Mouse (Mus musculus) gastrocnemius, postnatal 4 days (tissue): ENCODE measurements around the gene Ssbp2. TPM values are rescaled to one million over a fixed set of nuclear protein-coding genes. Genes with fewer than 3 reads are reported as not detected.
A peak's percentile ranks its signal among the peaks of the same experiment; 100 is the strongest.

Experiments used
- DNase-seq, 2 experiments: peaks; one replicate each; pipeline ENCODE4 v3.0.0; 2021 to 2022; ENCODE audit warnings: low spot score in 2 of 2, mixed read lengths in 2 of 2
- total RNA-seq, 2 experiments: library from RNA; stranded (reverse); gene quantifications; 2 replicates each; pipeline ENCODE4 v1.2.3; 2021

Gene Ssbp2
- total RNA-seq, 2 experiments from 2014 or later: 39.4 to 48.4 TPM

DNA sequence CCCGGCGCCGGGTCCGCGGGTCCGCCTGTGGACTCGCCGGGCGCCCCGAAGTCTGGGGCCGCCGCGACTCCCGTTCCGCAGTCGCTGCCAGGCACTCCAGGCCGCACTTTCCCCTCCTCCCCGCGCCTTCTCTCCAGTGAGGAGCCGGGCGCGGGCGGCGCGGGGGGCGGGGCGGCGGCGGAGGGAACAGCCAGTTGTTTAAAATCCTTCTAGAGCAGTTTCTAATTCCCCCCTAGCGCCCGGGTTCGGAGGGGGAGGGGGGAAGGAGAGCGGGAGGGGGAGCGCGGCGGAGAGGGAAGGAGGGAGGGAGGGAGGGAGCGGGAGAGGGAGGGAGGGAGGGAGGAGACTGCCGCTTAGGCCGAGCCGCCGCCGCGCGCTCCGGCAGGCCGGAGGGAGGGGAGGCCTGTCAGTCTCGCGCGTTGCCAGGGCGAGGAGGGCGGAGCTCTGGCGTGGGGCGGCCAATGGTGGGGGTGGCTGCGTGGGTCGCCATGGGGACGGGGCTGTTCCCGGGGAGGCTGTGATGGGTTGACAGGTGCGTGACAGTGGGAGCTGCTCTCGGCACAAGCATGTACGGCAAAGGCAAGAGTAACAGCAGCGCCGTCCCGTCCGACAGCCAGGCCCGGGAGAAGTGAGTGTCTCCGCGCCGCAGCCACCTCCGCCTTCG, 670 bp downstream of the Ssbp2 start:
- DNase-seq: peak; percentile 100

DNA sequence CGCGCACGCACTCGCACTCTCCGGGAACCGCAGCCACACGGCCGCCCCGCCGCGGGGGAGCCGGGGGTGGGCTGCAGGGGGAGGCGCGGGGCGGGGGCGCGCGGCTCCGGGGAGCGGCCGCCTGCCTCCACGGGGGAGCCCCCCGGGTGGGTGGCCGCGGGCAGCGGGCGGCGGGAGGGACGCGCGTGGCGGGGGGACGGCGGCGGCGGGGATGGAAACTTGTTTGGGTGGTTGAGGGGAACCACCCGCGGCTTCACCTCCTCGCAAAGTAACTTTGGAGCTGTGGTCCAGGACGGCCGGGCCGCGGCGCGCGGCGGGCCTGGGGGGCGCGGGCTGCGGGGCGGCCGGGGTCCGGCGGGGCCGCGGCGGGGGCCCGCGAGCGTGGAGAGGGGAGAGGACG, 1.2 kb downstream of the Ssbp2 start:
- DNase-seq: peak in 1 of 2 experiments; percentile 43

GRCm38 (mm10) chr13:91461711-91462351, 1.7 kb downstream of the Ssbp2 start:
- DNase-seq: peak; percentile 39 to 56

GRCm38 (mm10) chr13:91462395-91462794, 2.3 kb downstream of the Ssbp2 start:
- DNase-seq: no peak

DNA sequence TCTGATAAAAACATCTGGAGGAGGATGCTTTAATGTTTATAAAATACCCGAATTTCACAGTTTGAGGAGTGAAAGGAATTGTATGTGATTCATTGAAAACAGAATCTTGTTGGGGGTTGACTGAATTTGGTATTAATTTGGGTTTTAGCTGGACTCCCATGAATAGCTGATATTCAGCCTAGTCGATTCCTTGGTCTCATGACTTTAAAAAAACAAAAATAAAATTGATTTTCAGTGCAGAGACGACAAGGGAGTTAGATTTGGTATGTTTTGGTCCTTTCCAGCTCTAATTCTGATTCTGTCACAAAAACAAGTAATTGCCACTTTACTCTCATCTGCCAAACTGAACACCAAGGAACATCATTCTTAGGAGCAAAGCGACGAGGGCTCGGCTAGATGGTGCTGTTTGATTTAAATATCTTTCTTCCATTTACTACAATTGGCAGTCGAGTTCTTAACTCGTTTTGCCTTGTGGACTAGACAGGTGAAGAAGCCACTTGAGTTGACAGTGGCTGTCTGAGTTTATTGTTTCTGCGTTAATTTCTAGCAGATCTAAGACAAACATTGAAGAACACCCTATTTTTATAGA, 2.9 kb downstream of the Ssbp2 start:
- DNase-seq: no peak

GRCm38 (mm10) chr13:91465002-91465715, 5.1 kb downstream of the Ssbp2 start:
- DNase-seq: no peak

- no peak for DNase-seq
Observed at GRCm38 (mm10) chr13:91471566-91471965, 11.5 kb downstream of the Ssbp2 start.

DNA sequence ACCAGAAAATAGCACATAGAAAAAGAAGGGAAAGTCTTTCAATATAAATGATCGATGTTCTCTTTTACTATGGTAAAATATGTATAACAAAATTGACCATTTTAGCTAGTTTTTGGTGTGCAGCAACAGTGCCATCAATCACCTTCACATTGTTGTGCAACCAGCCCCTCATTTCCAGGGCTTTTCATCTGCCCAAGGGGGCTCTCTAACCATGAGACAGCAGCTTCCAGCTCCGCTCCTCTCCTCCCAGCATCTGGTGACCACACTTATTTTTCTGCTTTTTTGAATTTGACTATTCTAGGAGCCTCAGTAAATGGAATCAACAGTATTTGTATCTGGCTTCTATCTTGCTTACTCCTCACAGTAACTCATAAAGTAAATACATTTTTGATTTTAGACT, 11.9 kb downstream of the Ssbp2 start:
- DNase-seq: no peak

- no peak for DNase-seq
Observed at GRCm38 (mm10) chr13:91473527-91473926, 13.4 kb downstream of the Ssbp2 start.

DNA sequence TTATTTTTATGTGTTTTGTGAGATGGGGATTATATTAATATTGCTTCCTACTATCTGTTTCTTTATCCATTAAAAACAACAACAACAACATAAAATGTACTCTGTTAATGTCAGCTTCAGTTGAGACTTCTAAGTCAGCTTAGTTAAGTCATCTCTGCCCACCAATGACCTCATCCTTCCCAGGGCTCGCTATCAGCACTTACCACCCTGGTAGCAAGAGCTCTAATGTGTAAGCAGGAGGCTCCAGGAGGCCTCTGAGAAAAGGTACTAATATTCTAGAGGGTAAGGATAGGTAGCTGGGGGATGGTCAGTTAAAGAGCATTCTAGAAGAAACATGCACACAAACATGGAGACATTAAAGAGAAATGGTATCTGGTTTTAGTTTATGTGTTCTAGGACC, 13.9 kb downstream of the Ssbp2 start:
- no peak for DNase-seq

GRCm38 (mm10) chr13:91475888-91476287, 15.8 kb downstream of the Ssbp2 start:
- DNase-seq: no peak

DNA sequence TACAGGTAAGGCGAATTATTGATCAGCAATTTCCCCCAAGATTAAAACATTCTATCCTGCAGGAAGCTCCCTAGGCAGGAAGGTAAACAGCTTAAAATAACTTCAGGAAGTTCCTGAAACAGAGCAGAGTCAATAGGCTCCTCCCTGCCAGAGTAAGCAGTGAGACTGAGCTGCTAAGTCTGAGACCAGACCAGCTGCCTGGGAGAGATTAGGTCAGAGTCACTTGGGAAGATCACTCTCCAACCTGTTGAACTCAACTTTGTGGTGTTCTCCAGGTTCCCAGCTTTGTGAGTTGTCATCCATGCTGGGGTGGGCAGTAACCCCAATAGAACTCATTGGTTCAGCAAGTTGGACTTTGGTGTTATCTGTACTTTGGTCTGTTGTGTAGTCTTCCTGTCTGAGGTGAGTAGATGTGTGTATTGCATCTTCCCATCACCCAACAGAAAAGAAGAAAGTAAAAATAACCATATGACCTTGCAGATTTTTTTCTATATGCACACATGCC, 16.6 kb downstream of the Ssbp2 start:
- DNase-seq: no peak

- DNase-seq: peak in 1 of 2 experiments; percentile 36
Observed at GRCm38 (mm10) chr13:91478011-91478410, 17.9 kb downstream of the Ssbp2 start.

DNA sequence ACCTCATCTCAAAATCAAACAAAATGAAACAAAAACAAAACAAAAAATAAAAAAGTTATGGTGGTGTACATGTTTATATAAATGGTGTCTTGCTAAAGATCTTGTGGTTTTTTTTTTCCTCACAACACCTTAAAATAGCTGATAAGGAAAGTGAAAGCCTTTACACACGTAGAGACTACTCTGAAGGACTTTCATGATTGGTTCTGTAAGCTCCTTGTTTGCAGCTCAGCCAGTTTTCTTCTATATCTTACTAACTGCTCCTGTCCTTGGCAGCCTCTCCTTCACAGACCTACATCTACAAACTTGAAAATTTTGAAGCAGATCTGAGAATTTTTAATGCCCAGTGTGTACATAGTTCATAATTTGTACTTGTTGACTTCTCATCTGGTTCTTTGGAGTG, 24.2 kb downstream of the Ssbp2 start:
- DNase-seq: no peak

DNA sequence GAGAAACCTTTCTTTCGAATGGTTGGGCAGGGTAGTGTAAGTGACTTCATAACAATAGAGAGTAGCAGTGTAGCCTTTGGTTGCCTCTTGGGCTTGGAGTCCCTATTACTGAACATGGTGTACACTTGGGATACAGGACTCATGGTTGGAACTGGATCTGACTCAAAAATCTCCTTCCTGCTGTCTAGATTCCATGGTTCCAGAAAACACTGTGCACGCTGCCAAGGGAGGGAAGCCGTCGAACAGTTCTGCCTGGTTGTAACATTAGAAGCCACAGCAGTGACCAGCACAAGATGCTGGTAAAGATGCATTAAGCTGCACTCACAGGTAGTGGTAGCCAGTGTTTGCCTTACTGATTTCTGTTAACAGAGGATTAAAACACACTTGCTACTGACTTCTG, 32.0 kb downstream of the Ssbp2 start:
- no peak for DNase-seq

DNA sequence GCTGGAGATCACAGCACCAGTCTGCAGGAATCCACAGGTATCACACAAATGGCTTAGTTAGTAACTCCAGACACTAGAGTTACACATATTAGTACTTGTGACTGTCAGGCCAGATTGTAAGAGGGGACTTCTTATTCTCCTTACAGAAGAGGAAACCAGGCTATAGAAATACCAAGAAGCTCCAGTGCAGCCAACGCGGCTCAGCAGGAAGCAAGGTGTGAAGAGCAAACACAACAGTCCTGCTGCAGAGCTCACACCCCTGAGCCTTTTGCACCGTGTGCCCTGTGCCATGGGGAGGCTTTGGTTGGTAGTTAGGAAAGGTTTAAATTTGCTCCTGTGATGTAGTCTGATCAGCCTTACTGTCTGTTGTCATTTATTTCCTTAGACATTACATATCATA, 37.0 kb downstream of the Ssbp2 start:
- no peak for DNase-seq

DNA sequence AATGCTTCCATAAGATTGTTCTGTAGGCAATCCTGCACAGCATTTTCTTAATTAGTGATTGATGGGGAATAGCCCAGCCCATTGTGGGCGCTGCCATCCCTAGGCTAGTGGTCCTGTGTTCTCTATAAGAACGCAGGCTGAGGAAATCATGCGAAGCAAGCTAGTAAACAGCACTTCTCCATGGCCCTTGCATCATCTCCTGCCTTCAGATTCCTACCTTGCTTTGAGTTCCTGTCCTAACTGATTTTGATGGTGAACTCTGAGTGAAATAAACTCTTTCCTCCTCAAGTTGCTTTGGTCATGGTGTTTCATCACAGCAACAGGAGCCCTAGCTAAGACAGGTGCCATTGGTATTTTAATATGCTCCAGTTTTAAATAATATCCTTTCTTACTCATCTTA, 41.7 kb downstream of the Ssbp2 start:
- DNase-seq: no peak

DNA sequence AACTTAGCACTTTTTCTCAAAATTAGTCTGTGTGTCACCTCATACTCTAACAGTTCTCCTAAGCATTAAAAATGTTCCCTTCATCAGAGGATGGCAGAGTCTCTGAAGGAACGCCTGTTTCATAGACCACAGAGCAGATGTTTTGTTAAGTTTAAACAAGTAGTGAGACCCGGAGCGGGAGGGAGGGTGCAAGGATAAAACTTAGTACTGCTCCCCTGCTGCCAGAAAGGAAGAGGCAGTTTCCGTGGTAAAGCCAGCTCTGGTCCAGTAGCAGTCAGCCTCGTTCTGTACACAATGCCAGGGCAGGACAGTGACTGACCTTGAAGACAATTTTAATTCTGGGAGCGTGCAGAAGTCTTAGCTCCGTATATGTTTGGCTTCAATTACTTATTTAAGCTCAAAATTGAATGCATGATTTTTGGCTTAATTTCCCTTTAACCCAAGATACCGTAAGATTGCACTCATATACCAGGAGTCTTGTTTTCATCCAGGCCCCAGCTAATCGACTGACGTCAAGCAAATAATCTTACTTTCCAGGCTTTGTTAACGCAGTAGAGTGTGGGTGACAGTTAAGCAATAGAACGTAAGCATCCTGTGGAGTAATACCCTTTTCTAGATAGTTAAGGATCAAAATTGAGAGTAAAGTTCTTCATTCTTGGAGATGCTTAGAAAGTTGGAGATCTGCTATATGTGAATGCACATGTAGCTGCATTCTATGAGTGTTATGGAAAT, 42.7 kb downstream of the Ssbp2 start:
- DNase-seq: no peak

DNA sequence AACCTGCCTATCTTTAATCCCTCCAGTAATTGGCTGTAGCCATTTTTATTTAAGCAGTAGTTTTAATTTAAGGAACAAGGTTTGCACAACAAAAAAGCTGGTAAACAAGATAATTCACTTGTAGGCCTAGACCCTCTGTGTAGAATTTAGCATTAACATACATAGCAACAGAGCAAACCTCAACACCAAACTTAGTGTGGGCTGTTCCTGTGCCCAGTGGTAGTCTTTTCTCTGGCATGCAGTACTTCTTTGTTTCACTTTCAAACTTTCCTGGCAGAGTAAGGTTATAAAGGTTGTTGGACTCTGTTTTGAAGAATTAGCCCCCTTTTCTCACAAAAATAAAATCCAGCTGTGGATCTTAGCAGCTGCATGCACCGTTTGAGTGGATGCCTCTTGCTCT, 48.9 kb downstream of the Ssbp2 start:
- no peak for DNase-seq

GRCm38 (mm10) chr13:91509467-91509866, 49.4 kb downstream of the Ssbp2 start:
- no peak for DNase-seq

DNA sequence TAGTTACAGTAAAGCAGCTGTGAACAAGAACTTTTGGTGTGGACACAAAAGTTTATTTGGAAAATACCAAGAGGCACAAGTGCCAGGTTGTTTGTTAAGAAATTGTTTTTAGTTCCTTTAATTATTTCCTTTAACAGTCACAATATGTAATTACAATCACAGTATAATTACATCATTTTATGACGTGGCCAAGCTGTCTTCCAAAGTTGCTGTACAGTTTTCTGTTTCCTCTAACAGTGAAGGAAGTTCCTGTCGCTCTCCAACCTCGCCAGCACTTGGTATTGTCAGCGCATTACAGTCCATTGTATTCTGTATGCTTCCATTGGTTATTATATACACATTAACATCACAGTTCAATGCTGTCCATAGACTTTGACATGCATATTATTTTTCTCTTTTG, 54.9 kb downstream of the Ssbp2 start:
- no peak for DNase-seq
